Mouse (Mus musculus) Muller cell, postnatal 12 days (primary cell): ENCODE data around the gene Gprc5d.

Experiments used
- DNase-seq: peaks from one replicate; pipeline ENCODE4 v3.0.0-alpha.2; 2015; ENCODE audit errors: inconsistent ontology term

The Gprc5d gene

GRCm38 (mm10) chr6:135070347-135070746 is 47.7 kb downstream of the Gprc5d start:
- peak; percentile 45 for DNase-seq

GRCm38 (mm10) chr6:135069856-135070255 is 48.2 kb downstream of the Gprc5d start:
- DNase-seq = no peak

GRCm38 (mm10) chr6:135068221-135068620 is 49.9 kb downstream of the Gprc5d start:
- DNase-seq = no peak

GRCm38 (mm10) chr6:135066795-135067445 is 51.2 kb downstream of the Gprc5d start:
- peak; percentile 75 for DNase-seq

- DNase-seq = peak; percentile 92
Measured at GRCm38 (mm10) chr6:135065236-135065957, 52.7 kb downstream of the Gprc5d start, which contains the start of gene Gprc5a. Gene Gprc5a (plus strand): TSS chr6:135065651.

- DNase-seq = no peak
Measured at GRCm38 (mm10) chr6:135064621-135065020, 53.5 kb downstream of the Gprc5d start.

- no peak for DNase-seq
Measured at GRCm38 (mm10) chr6:135060728-135061127, 57.4 kb downstream of the Gprc5d start.
